Mouse (Mus musculus) embryonic fibroblast, embryonic 13.5 days (primary cell): ENCODE measurements around the gene Pten. TPM values are rescaled to one million over a fixed set of nuclear protein-coding genes. Genes with fewer than 3 reads are reported as not detected.

Experiments
- H3K27ac ChIP-seq: 2 replicates; pipeline ENCODE4 v1.5.1; 2012; ENCODE audit warnings: low read length, control low read depth, inconsistent platforms; ENCODE audit not compliant: insufficient read depth
- H3K4me1 ChIP-seq: 2 replicates; pipeline ENCODE4 v1.6.1; 2011; ENCODE audit warnings: low read length; ENCODE audit not compliant: control insufficient read depth, insufficient read depth
- H3K4me3 ChIP-seq: 2 replicates; pipeline ENCODE4 v1.5.1; 2011; ENCODE audit warnings: mild to moderate bottlenecking, control low read depth, low read length; ENCODE audit not compliant: insufficient read depth
- CTCF ChIP-seq: IDR thresholded peaks from 2 replicates; pipeline ENCODE4 v1.5.1; 2011; ENCODE audit warnings: mild to moderate bottlenecking, control low read depth, low read length, moderate library complexity, borderline replicate concordance; ENCODE audit not compliant: insufficient read depth
- POLR2A ChIP-seq: IDR thresholded peaks from 2 replicates; pipeline ENCODE4 v1.6.1; 2011; ENCODE audit warnings: low read depth, mild to moderate bottlenecking, control low read depth, low read length, moderate library complexity
- polyA plus RNA-seq: library from polyadenylated mRNA; stranded (reverse); fragments of >200 nt; gene quantifications from 2 replicates; pipeline ENCODE4 v1.2.4, GENCODE M21; 2011; ENCODE audit warnings: low read depth; ENCODE audit not compliant: missing spikeins, insufficient read length

Pten gene
- polyA plus RNA-seq: 104 and 134 TPM in 2 replicates

GRCm38 (mm10) chr19:32756900-32757725, at the start of gene Pten:
Pten (plus strand) TSS chr19:32757497.
- no peaks in the 10 kb centered on the region for H3K4me1 ChIP-seq
- no peak for TF ChIP-seq CTCF
- TF ChIP-seq POLR2A: peak; percentile 92
- peak within 1 kb of the TSS; percentile 96 for H3K4me3 ChIP-seq
- peak within 1 kb of the TSS; percentile 79 for H3K27ac ChIP-seq

- Histone ChIP-seq H3K4me3 (no peak overlapping the region), H3K27ac (no peak overlapping the region), H3K4me1 (no peaks in the 10 kb centered on the region)
- TF ChIP-seq CTCF (no peak), POLR2A (no peak)
Measured at GRCm38 (mm10) chr19:32708996-32709395, 48.3 kb upstream of the Pten start.

GRCm38 (mm10) chr19:32710288-32710687, 47.0 kb upstream of the Pten start:
- H3K27ac ChIP-seq: no peak overlapping the region
- H3K4me1 ChIP-seq: no peaks in the 10 kb centered on the region
- H3K4me3 ChIP-seq: no peak overlapping the region
- TF ChIP-seq CTCF: no peak
- TF ChIP-seq POLR2A: no peak

GRCm38 (mm10) chr19:32711761-32712541, 45.3 kb upstream of the Pten start:
- Histone ChIP-seq H3K4me3 (peak overlapping the region; percentile 100), H3K27ac (peak overlapping the region; percentile 55), H3K4me1 (no peaks in the 10 kb centered on the region)
- peak; percentile 96 for TF ChIP-seq POLR2A
- no peak for TF ChIP-seq CTCF

- TF ChIP-seq CTCF: no peak
- peak overlapping the region; percentile 100 for H3K4me3 ChIP-seq
- no peaks in the 10 kb centered on the region for H3K4me1 ChIP-seq
- peak overlapping the region; percentile 55 for H3K27ac ChIP-seq
Measured at GRCm38 (mm10) chr19:32712588-32713042, 44.7 kb upstream of the Pten start.

- Histone ChIP-seq H3K4me1 (no peaks in the 10 kb centered on the region), H3K4me3 (no peak overlapping the region), H3K27ac (no peak overlapping the region)
- TF ChIP-seq CTCF: no peak
- TF ChIP-seq POLR2A: no peak
Measured at GRCm38 (mm10) chr19:32713471-32713870, 43.8 kb upstream of the Pten start.

- TF ChIP-seq POLR2A (no peak), CTCF (peak; percentile 88)
- H3K4me1 ChIP-seq: no peaks in the 10 kb centered on the region
- no peak overlapping the region for H3K27ac ChIP-seq
- no peak overlapping the region for H3K4me3 ChIP-seq
Measured at GRCm38 (mm10) chr19:32715201-32715600, 42.1 kb upstream of the Pten start.

GRCm38 (mm10) chr19:32715681-32716080, 41.6 kb upstream of the Pten start:
- no peak for TF ChIP-seq POLR2A
- no peak for TF ChIP-seq CTCF
- no peak overlapping the region for H3K27ac ChIP-seq
- H3K4me3 ChIP-seq: no peak overlapping the region
- H3K4me1 ChIP-seq: no peaks in the 10 kb centered on the region

- Histone ChIP-seq H3K4me1 (no peaks in the 10 kb centered on the region), H3K4me3 (no peak overlapping the region), H3K27ac (no peak overlapping the region)
- TF ChIP-seq CTCF (no peak), POLR2A (no peak)
Measured at GRCm38 (mm10) chr19:32717590-32717989, 39.7 kb upstream of the Pten start.

GRCm38 (mm10) chr19:32720319-32720718, 37.0 kb upstream of the Pten start:
- H3K4me3 ChIP-seq: no peak overlapping the region
- no peak for TF ChIP-seq CTCF
- TF ChIP-seq POLR2A: no peak
- no peaks in the 10 kb centered on the region for H3K4me1 ChIP-seq
- H3K27ac ChIP-seq: no peak overlapping the region

GRCm38 (mm10) chr19:32723817-32724216, 33.5 kb upstream of the Pten start:
- no peaks in the 10 kb centered on the region for H3K4me1 ChIP-seq
- no peak overlapping the region for H3K27ac ChIP-seq
- TF ChIP-seq POLR2A: no peak
- TF ChIP-seq CTCF: no peak
- no peak overlapping the region for H3K4me3 ChIP-seq
